Mouse (Mus musculus) gastrocnemius, postnatal 25 days (tissue): ENCODE results near the gene Adi1. TPM values are rescaled to one million over a fixed set of nuclear protein-coding genes. Genes with fewer than 3 reads are reported as not detected.

Source experiments
- DNase-seq: peaks from one replicate; pipeline ENCODE4 v3.0.0; 2022
- microRNA-seq, 2 experiments: library from miRNA; unstranded; fragments of <30 nt; microRNA quantifications; one replicate each; pipeline ENCODE4 v1.2.0; 2021; ENCODE audit warnings: borderline replicate concordance in 2 of 2
- total RNA-seq, 2 experiments: library from RNA; stranded (reverse); gene quantifications; 1 replicate in 1 of 2; 2 replicates in 1 of 2; pipeline ENCODE4 v1.2.3; 2021

Gene Adi1
- total RNA-seq, 2 experiments from 2014 or later = 34.6 to 45.1 TPM

DNA sequence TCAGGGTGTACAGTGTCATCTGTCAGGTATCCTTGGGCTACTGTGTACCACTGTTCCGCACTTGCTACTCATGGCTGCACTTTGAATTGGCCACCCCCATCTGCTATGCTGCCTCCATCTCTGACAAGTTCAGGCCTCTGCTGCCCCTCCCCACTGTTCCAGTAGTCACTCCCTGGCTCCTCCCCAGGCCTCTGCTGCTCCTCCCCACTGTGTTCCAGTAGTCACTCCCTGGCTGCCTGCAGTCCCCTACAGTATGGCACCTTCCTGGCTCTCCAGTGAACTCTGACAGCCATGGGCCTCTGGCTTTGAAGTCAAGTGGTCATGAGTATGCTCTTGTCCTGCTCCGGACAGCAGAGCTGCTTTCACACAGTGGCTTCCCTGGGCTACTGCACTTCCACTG, 19.2 kb downstream of the Adi1 start:
- DNase-seq = no peak

GRCm38 (mm10) chr12:28694776-28695175, 19.7 kb downstream of the Adi1 start:
- no peak for DNase-seq

DNA sequence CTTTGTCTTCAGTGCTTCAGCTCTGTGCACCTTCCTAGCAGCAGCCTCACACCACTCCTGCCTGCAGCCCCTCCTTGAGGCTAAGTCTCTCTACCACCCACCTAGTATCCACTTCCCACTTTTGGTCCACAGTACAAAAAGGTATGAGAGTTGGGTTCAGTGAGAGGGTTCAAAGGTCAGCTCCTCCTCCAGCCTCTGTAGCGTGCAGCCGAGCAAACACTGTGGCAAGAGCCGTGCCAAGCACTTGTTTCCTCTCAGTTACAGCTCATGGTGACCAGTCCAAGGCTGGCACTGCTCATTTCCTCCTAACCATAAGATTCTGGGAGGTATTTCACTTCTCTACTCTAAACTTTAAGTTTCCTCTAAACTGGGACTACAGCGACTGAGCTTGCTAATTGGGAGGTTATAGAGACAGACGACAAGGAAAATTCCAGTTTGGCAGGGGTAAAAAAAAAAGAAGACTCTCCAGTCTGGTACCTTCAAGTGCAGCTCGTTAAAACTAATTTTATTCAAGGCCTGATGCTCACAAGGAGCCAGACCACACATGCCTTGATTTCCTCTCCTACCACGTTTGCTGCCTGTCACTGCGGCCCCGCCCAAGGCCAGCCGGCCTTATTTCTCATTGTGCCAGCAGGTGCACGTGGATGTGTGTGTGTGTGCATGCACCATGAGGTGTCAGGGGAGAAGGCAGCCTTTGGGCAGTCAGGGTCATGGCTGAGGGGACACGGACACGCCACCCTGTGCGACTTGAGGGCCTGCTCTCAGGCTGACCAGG, 23.0 kb downstream of the Adi1 start:
- DNase-seq = no peak

GRCm38 (mm10) chr12:28699086-28699485, 24.1 kb downstream of the Adi1 start:
- DNase-seq = no peak

GRCm38 (mm10) chr12:28699656-28700055, 24.6 kb downstream of the Adi1 start:
- no peak for DNase-seq

GRCm38 (mm10) chr12:28700101-28700511, 25.1 kb downstream of the Adi1 start:
- DNase-seq = peak; percentile 9

DNA sequence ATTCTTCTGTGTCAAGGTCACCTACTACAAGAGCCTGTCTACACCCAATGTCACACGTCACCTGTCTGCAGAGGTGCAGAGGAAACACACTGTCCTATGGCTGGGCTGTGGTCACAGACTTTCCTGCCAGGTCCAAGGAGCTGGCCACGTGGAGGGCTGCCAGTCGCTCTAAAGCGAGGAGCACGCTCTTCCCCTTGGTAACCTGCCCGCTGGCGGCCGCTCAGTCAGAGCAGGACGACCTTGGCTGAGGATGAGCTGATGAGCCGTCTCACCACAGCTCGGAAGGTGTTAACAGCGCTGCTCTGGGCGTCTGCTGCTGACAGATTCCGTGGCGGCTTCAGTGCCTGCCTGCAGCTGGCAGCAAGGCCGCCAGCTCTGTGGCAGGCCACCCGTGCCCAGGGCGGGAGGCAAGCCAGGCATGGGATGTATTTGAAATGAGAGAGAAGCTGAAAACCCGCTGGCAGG, 25.6 kb downstream of the Adi1 start:
- DNase-seq = peak; percentile 87

GRCm38 (mm10) chr12:28701302-28701701, 26.3 kb downstream of the Adi1 start:
- no peak for DNase-seq

GRCm38 (mm10) chr12:28704381-28704780, 29.4 kb downstream of the Adi1 start:
- DNase-seq = no peak

- no peak for DNase-seq
These were observed 30.2 kb downstream of the Adi1 start for GRCm38 (mm10) chr12:28705204-28705603.

GRCm38 (mm10) chr12:28708154-28708553, 33.1 kb downstream of the Adi1 start:
- DNase-seq = no peak

GRCm38 (mm10) chr12:28710566-28711185, 35.6 kb downstream of the Adi1 start:
- no peak for DNase-seq

DNA sequence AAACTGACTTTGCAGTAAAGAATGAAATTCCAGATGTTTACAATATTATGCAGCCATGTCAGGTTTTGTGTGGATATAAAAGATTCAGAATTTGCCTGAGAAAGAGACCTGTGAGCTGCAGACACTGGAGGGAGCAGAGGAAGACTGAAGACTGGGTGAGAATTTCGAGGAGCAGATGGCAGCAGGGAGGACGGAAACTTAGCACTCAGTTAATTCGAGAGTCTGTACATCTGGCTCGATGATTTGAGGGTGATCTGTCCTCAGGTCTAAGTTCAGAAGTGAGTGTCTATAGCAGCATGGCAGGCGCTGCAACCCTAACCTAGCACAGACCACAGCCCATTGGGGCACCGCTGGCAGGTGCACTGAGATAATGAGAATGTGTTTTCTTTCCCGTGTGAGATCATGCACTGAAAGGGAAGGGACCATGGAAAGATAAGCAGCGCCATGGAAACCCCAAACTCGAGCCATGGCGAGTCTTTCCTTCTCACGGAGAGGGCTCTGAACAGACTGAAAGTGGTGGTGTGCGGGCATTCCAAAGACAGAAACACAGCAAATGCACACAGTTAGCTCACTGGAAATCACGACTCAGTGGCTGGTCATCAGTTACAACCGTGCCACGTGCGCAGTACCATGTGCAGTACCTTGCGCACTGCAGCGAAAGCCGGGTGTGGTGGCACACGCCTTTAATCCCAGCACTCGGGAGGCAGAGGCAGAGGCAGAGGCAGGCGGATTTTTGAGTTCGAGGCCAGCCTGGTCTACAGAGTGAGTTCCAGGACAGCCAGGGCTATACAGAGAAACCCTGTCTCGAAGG, 40.0 kb downstream of the Adi1 start:
- no peak for DNase-seq

GRCm38 (mm10) chr12:28717066-28717465, 42.0 kb downstream of the Adi1 start:
- no peak for DNase-seq

DNA sequence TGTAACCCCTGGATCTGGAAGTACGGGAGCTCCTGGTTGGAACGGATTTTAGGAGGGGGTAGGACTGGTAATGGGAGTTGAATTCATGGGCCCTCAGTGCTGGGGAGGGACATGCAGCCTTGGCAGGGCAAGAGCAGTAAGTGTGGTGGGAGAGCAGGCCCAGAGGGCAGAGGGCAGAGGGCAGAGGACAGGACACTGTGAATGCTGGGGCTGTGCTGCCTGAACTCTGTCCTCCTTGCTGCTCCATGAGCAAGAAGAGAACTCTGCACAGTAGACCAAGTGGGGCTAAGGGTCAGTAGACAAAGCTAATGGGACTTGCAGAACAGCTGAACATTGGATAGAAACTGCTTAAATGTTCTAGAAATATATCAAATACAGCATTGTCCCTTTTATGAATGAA, 43.1 kb downstream of the Adi1 start:
- no peak for DNase-seq

GRCm38 (mm10) chr12:28724366-28724765, 49.3 kb downstream of the Adi1 start:
- no peak for DNase-seq

DNA sequence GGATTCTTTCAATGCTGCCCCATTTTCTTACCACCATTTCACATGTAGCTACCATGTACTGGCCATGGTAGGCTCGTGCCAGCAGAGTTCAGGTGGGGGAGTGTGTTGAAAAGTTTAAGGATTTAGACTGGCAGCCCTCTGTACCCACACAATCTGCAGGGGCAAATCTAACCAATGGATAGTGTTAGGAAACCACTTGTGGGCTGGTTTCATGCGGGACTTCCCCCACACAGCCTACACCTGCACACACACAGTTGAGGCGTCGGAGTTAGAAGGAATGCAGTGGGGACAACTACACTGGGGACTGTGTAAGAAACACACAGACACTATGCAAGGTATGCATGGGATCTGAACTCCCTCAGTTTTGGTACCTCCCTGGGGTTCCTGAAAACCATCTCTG, 51.2 kb downstream of the Adi1 start:
- DNase-seq = no peak

DNA sequence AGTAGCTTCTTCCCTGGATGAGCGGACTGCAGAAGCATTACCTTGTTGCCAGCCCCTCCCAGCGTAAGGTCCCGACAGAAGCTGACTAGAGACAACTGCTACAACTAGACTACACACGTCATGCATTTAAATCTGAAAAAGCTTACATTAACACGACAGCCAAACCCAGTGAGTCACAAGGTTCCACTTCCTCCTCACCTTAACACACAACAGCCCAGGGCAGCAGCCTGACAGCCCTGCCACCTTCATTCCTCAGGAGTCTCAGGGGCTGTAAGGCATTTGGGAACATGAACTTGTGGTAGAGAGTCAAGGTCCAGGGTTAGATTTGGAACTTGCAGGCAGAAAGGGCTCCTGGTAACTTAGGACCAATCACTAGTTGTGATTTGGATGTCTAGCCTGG, 52.0 kb downstream of the Adi1 start:
- DNase-seq = no peak

Small RNA genes lying within 50 kb of the gene (microRNA-seq; reads per million reads assigned to microRNA genes)
- gene Mir6937 = 0 reads per million in 2 experiments

Other genes with a start within 250 kb of the Adi1 start
- gene Dcdc2c, start 122.8 kb upstream of the Adi1 start, total RNA-seq = not detected
- not detected for gene Allc, start 92.7 kb upstream of the Adi1 start, total RNA-seq
- gene Colec11, start 51.9 kb upstream of the Adi1 start, total RNA-seq = under 1 TPM; 0.38 to 0.67 TPM
- 100 to 1,000 TPM; 202 to 215 TPM for gene Rps7, start 39.3 kb upstream of the Adi1 start, total RNA-seq
- gene Rnaseh1, start 25.6 kb upstream of the Adi1 start, total RNA-seq = 1 to 10 TPM; 4.8 to 5.4 TPM
- 10 to 100 TPM; 13.7 to 14.5 TPM for gene Trappc12, start 75.2 kb downstream of the Adi1 start, total RNA-seq
- 1 to 10 TPM; 5.8 to 7.7 TPM for gene Eipr1, start 76.6 kb downstream of the Adi1 start, total RNA-seq